19 mouse cellular contexts compared by ENCODE assay signal in genomic region chr6:29073462-29074132, GRCm38 (mm10). TPM values are rescaled to one million over a fixed set of nuclear protein-coding genes. Genes with fewer than 3 reads are reported as not detected.
DNase-seq lines count a peak whose midpoint lies in the region; TF ChIP-seq lines count a peak whose summit lies in the region.
"Had no signal": no experiment of that assay in that cellular context is flagged by ENCODE, and none has a peak within 500 bp of the region (broad histone marks: within the 10 kb centered on the region; RNA-seq: fewer than 3 reads in every experiment).

No protein-coding gene starts in this region.

- no peaks in the 10 kb centered on the region for H3K27me3 ChIP-seq in cerebellum, adult 2 months (ENCODE audit: control insufficient read depth, insufficient read depth, low read length)
- H3K27me3 ChIP-seq: hindbrain, embryonic 15.5 days; lung, embryonic 15.5 days; midbrain, embryonic 12.5 days had no signal

- peak; percentile 22 for DNase-seq in gastrocnemius, adult 2 months
- DNase-seq in gastrocnemius, postnatal 25 days = no peak
- DNase-seq in ovary, postnatal 36 days (ENCODE audit: low spot score) = peak; percentile 28
- no peak for DNase-seq in ovary, postnatal 10 days (ENCODE audit: low spot score)
- peak; percentile 48 to 62 for DNase-seq in cerebellum, adult 2 months
- DNase-seq in forelimb bud, embryonic 11.5 days (ENCODE audit: low read depth, low spot score) = peak; percentile 8
- DNase-seq in gastrocnemius, adult 8-10 months (ENCODE audit: low spot score in 2 of 2) = no peak
- no peak for DNase-seq in heart, adult 11 months
- DNase-seq: right cerebral cortex, adult 18-20 months had no signal

- peaks cover 34% of the 10 kb centered on the region for H3K4me1 ChIP-seq in cerebellum, adult 2 months (ENCODE audit: control insufficient read depth, insufficient read depth, low read length)
- H3K4me1 ChIP-seq: heart, embryonic 12.5 days; hindbrain, embryonic 15.5 days; lung, embryonic 15.5 days; midbrain, embryonic 12.5 days had no signal

- H3K4me3 ChIP-seq in gastrocnemius, adult 2 months = no peak overlapping the region
- H3K4me3 ChIP-seq in cerebellum, adult 2 months (replicated peaks; ENCODE audit: insufficient read depth, low read depth, low read length) = no peak overlapping the region
- H3K4me3 ChIP-seq: heart, embryonic 12.5 days; hindbrain, embryonic 15.5 days; lung, embryonic 15.5 days; midbrain, embryonic 12.5 days had no signal

- H3K27ac ChIP-seq in gastrocnemius, adult 2 months = no peak overlapping the region
- H3K27ac ChIP-seq in cerebellum, adult 2 months (ENCODE audit: insufficient read depth, low read length) = no peak overlapping the region
- H3K27ac ChIP-seq: hindbrain, embryonic 15.5 days; lung, embryonic 15.5 days; midbrain, embryonic 12.5 days had no signal

- WGBS in cerebellum, adult 2 months = 52% methylated on average over 11 of the region's 11 CpGs

- intact Hi-C loops in gastrocnemius, adult 2 months (cut with DNase I) = no loop called here

- no peak for TF ChIP-seq POLR2A in cerebellum, adult 2 months (IDR thresholded peaks at IDR 0.05; ENCODE audit: borderline replicate concordance, insufficient read depth, low read length)

- TF ChIP-seq CTCF in gastrocnemius, adult 2 months (IDR thresholded peaks at IDR 0.05) = no peak
- TF ChIP-seq CTCF in cerebellum, adult 2 months (IDR thresholded peaks at IDR 0.05; ENCODE audit: borderline replicate concordance, insufficient read depth, low read depth, low read length) = no peak

RNA-seq across cellular contexts. Expression of gene Lep, which starts 13.6 kb away (rescaled TPM):
- total RNA-seq in gastrocnemius, adult 2 months (2021) = under 1 TPM; 0.08 to 0.59 TPM
- 10 to 100 TPM in 1 of 2 experiments, under 1 TPM in 1; 0.26 to 16.0 TPM for total RNA-seq in gastrocnemius, postnatal 25 days (2021)
- not detected in 2 replicates for polyA plus RNA-seq in cerebellum, adult 2 months (2012; rRNA removed)
- 10 to 100 TPM in 1 of 4 experiments, 1 to 10 TPM in 2, under 1 TPM in 1; 0.61 to 22.4 (median 4.3) TPM for total RNA-seq in gastrocnemius, adult 8-10 months (2022)
- total RNA-seq: neutrophil, adult 5-6 weeks had no signal
- polyA plus RNA-seq: C2C12; forebrain, embryonic 11.5 days; heart, embryonic 12.5 days; hindbrain, embryonic 15.5 days; intestine, postnatal 0 days; limb, embryonic 14.5 days; lung, embryonic 15.5 days; midbrain, embryonic 12.5 days; stomach, embryonic 14.5 days had no signal

Comparison
In these comparisons a context has a peak if more than half of its experiments do, and no peak if none do; other contexts are left out.
1. DNase-seq: peak in gastrocnemius, adult 2 months (single experiment), ovary, postnatal 36 days (single experiment), cerebellum, adult 2 months (2 of 2) and forelimb bud, embryonic 11.5 days (single experiment); none in gastrocnemius, postnatal 25 days (single experiment), ovary, postnatal 10 days (single experiment), gastrocnemius, adult 8-10 months (0 of 2) and heart, adult 11 months (single experiment).